Mouse (Mus musculus) retina, embryonic 14.5 days (tissue): Measurements from ENCODE around the gene Cxadr.
A peak's percentile ranks its signal among the peaks of the same experiment; 100 is the strongest.

ENCODE experiments used
- DNase-seq: peaks from one replicate; pipeline ENCODE4 v3.0.0-alpha.2; 2015; ENCODE audit warnings: low spot score

The Cxadr gene

DNA sequence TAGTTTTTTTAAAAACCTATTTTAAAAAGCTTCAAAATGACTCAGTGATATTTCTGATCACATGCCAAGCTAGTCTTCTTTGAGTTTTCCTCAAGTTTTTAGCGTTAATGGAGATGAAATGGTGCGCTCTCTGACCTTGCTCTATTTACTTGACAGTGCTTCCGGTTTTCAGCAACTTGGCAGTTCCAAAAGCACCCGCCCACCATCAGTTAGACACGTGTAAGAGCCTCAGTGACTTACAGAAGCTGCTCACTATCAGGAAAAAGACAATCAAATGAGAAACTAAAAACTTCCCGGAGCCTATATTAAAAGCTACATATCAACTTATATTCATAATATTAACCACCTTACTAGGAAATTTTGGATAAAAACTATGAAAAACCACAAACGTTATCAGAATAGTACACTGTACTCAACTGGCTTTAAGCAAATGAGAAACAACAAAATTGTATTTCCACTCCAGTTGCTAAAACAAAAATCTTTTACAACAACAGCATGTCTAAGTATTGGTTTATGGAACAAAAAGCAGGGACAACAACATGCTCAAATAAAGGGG, 70.3 kb downstream of the Cxadr start:
- DNase-seq: no peak

DNA sequence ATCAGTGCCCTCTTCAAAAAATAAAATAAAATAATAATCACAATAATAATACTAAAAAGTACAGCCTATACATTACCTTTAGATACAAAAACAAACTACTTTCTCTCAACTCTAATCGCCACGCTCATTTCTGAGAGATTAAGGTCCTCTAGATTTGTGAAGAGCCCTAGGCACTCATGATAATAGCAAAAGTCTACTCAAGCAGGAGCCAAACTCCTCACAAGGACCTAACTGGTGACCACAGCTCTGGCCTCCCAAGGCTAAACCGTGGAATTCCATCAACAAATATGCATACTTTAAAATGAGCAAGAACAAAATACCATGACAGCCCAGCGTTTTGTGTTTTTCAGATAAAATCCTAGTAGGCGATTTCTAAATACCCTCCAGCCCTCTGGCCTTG, 71.5 kb downstream of the Cxadr start:
- no peak for DNase-seq

- no peak for DNase-seq
These were observed 72.5 kb downstream of the Cxadr start for GRCm38 (mm10) chr16:78373743-78374142.

DNA sequence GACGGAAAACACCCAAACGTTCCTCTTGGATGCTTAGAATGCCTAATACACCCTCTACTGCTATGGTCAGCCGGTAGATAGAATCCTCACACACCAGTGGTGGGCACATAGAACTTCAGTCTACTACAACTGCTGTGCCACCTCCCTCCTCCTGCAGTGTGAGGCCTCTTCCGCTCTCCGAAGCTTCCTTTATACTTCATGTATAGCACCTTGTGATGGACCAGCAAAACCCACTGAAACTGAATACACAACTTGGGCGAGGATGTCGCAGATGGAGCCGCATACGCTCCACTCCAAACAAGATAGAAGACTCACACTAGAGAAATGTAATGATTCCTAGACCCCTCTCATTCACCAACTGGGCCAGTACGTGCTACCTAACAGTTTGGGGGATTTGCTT, 73.9 kb downstream of the Cxadr start:
- peak; percentile 41 for DNase-seq

GRCm38 (mm10) chr16:78375821-78376691, 74.8 kb downstream of the Cxadr start:
- peak; percentile 69 for DNase-seq

GRCm38 (mm10) chr16:78376745-78377570, 75.7 kb downstream of the Cxadr start, which contains the start of gene Btg3:
Btg3 (minus strand) TSS chr16:78377192.
- peak; percentile 95 for DNase-seq

DNA sequence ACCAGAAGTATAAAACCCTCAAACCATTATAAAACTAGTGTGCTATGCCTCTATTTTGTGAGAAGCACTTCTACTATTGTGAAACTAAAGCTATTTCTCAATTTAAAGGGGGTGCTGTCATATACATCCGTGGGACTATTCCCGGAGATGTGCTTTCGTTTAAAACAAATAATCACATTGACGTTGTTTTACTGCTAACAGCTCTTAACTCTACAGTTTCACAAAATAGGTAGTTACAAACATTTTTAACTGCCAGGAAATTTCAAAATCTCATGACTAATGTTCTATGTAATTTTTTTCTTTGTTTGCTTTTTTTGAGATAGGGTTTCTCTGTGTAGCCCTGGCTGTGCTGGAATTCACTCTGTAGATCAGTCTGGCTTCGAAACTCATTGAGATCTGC, 77.2 kb downstream of the Cxadr start:
- DNase-seq: no peak

- DNase-seq: no peak
These were observed 87.8 kb downstream of the Cxadr start for GRCm38 (mm10) chr16:78389122-78389521.

- no peak for DNase-seq
These were observed 88.7 kb downstream of the Cxadr start for GRCm38 (mm10) chr16:78389986-78390385.

- DNase-seq: no peak
These were observed 90.1 kb downstream of the Cxadr start for GRCm38 (mm10) chr16:78391354-78391753.

DNA sequence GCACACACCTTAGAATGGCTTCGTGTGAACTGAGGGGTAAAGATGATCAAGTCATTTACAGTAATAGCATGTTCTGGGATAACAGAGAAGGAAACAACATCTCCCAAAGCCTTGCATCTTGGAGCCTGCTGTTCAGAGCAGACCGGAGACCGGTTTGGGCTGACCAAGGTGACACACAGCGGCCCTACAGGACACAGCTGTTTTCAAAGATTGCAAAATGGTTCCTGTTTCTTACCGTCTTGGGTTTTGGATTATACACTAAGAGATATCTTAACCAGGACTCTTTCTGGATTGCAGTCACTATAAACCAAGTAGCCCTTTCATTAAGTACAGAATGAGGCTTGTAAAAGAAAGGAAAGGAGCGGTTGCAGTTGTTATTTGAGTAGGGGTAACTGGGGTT, 97.4 kb downstream of the Cxadr start:
- no peak for DNase-seq

DNA sequence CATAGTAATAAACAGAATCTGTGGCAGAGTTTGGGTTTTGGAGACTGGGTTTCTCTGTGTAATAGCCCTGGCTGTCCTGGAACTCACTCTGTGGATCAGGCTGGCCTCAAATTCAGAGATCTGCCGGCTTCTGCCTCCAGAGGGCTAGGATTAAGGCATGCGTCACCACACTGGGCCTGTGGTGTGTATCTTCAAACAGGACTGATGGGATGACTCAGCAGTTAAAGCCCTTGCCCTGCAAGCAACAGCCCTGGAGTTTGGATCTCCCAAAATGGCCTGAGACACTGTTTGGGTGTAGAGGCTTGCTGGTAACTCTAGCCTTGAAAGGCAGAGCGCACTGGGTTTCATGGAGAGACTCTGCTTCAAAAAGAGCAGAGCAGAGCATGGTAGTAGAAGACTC, 98.1 kb downstream of the Cxadr start:
- no peak for DNase-seq

- no peak for DNase-seq
These were observed 101.0 kb downstream of the Cxadr start for GRCm38 (mm10) chr16:78402316-78402715.

- DNase-seq: no peak
These were observed 105.4 kb downstream of the Cxadr start for GRCm38 (mm10) chr16:78406657-78407056.

GRCm38 (mm10) chr16:78407855-78408254, 106.6 kb downstream of the Cxadr start:
- DNase-seq: no peak
